In genomic region chr1:192473134-192473533, GRCm38 (mm10) we compare ENCODE assay signal across 25 mouse cellular contexts.
"Had no signal": no experiment of that assay in that cellular context is flagged by ENCODE, and none has a peak within 500 bp of the region (broad histone marks: within the 10 kb centered on the region; RNA-seq: fewer than 3 reads in every experiment).

No protein-coding gene starts in this region.

- H3K27ac ChIP-seq: heart, embryonic 13.5 days; heart, embryonic 15.5 days; hindbrain, embryonic 13.5 days; hindbrain, embryonic 15.5 days; hindbrain, postnatal 0 days; kidney, embryonic 15.5 days; kidney, postnatal 0 days; limb, embryonic 13.5 days; limb, embryonic 15.5 days; liver, embryonic 12.5 days; liver, embryonic 14.5 days had no signal

- ATAC-seq: hindbrain, postnatal 0 days; intestine, embryonic 16.5 days; liver, embryonic 12.5 days had no signal

- DNase-seq: gastrocnemius, postnatal 14 days; gastrocnemius, postnatal 36 days; heart, adult 18-20 months; heart, postnatal 36 days; kidney, adult 11 months; kidney, adult 2 months; kidney, adult 9 months; kidney, postnatal 14 days; kidney, postnatal 36 days; layer of hippocampus, adult 9-11 months; layer of hippocampus, postnatal 36 days; left cerebral cortex, postnatal 4 days; lung, adult 18-20 months had no signal

- H3K4me3 ChIP-seq: heart, embryonic 13.5 days; heart, embryonic 15.5 days; hindbrain, embryonic 13.5 days; hindbrain, embryonic 15.5 days; kidney, embryonic 15.5 days; limb, embryonic 13.5 days; limb, embryonic 15.5 days; liver, embryonic 12.5 days had no signal
